Mouse (Mus musculus): Measurements from ENCODE around the gene Selenom. TPM values are rescaled to one million over a fixed set of nuclear protein-coding genes. Genes with fewer than 3 reads are reported as not detected.

Gene Selenom
- total RNA-seq, 1 experiment = 43.8 TPM

DNA sequence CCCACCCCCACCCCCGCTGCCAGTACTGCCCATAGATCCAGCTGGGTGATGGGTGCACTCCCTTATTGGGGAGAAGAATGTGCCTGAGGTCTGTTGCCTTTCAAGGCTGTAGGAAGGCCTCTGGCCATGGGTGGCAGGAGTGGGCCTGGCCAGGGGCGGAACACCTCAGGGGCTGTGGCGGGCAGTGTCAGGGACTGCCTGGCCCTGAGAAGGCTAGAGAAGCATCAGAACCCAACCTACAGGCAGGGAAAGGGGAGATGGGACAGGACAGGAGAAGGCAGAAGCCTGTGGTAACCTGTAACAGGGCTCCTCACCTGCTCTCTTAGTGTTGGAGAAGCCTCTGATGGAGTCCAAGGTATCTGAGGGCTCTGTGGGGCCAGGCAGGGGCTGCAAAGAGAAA, 16.2 kb downstream of the Selenom start:
- H3K36me3 ChIP-seq (ENCODE audit: control insufficient read depth, insufficient read depth, low read length, poor library complexity, severe bottlenecking) = peaks cover 47% of the 10 kb centered on the region
- 0 out of 4 replicates have a peak, but pooled peaks cover 2 to 3% of the 10 kb centered on the region in 2 experiments for H3K4me1 ChIP-seq (ENCODE audit: control insufficient read depth in 2 of 2, insufficient read depth in 2 of 2, low read length in 2 of 2, poor library complexity in 1 of 2)
- no peak for DNase-seq (ENCODE audit: low read depth, low spot score)
- in situ Hi-C loops (cut with MboI; ENCODE audit: low sequenced_read_pairs in 2 of 2, unreplicated experiment in 2 of 2) = no loop called here
- no peaks in the 10 kb centered on the region for H3K9me3 ChIP-seq (ENCODE audit: control insufficient read depth, insufficient read depth, low read depth, low read length)
- H3K9ac ChIP-seq (ENCODE audit: insufficient read depth, low read depth, low read length, poor library complexity, severe bottlenecking) = no peak overlapping the region
- no peak overlapping the region for H3K4me3 ChIP-seq (ENCODE audit: insufficient read depth in 1 of 2, low read depth in 1 of 2, low read length in 2 of 2, poor library complexity in 1 of 2, severe bottlenecking in 1 of 2)
- TF ChIP-seq HCFC1 (IDR thresholded peaks at IDR 0.05; ENCODE audit: borderline replicate concordance, insufficient read depth, low read length) = no peak
- no peak overlapping the region for H3K27ac ChIP-seq (ENCODE audit: insufficient read depth, low read depth, low read length, poor library complexity, severe bottlenecking)

DNA sequence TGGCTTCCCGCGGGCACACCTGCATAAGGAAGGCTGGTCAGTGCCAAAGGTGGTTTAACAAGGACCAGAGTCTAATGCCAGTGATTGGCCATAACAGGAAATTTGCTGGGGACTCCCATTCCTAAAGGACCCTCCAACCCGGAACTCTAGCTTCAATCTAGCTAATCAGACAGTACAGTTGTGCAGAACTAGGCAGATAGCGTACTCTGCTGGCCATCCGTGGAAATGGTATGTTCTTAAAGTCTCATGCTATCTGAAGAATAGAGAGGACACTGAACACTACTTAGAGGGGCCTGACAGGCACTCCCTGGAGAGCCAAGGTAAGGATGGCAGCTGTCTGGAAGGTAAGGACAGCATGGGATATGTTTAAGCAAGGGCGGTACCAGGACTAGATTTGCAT, 17.1 kb downstream of the Selenom start:
- no peak overlapping the region for H3K4me3 ChIP-seq (ENCODE audit: insufficient read depth in 1 of 2, low read depth in 1 of 2, low read length in 2 of 2, poor library complexity in 1 of 2, severe bottlenecking in 1 of 2)
- TF ChIP-seq HCFC1 (IDR thresholded peaks at IDR 0.05; ENCODE audit: borderline replicate concordance, insufficient read depth, low read length) (no peak), MAFK (IDR thresholded peaks at IDR 0.05; ENCODE audit: insufficient read depth, low read depth, low read length) (no peak), ZC3H11A (IDR thresholded peaks at IDR 0.05; ENCODE audit: borderline replicate concordance, low read depth, low read length) (no peak), CHD2 (IDR thresholded peaks at IDR 0.05; ENCODE audit: low read depth, low read length) (no peak), ZNF384 (IDR thresholded peaks at IDR 0.05; ENCODE audit: low read depth, low read length) (no peak)
- H3K9me3 ChIP-seq (ENCODE audit: control insufficient read depth, insufficient read depth, low read depth, low read length) = no peaks in the 10 kb centered on the region
- no peak for DNase-seq (ENCODE audit: low read depth, low spot score)
- no peak overlapping the region for H3K27ac ChIP-seq (ENCODE audit: insufficient read depth, low read depth, low read length, poor library complexity, severe bottlenecking)
- peaks cover 42% of the 10 kb centered on the region for H3K36me3 ChIP-seq (ENCODE audit: control insufficient read depth, insufficient read depth, low read length, poor library complexity, severe bottlenecking)
- H3K4me1 ChIP-seq (ENCODE audit: control insufficient read depth in 2 of 2, insufficient read depth in 2 of 2, low read length in 2 of 2, poor library complexity in 1 of 2) = peaks cover 2 to 7% of the 10 kb centered on the region in 2 experiments; a peak in 1 of 4 replicates
- no peak overlapping the region for H3K9ac ChIP-seq (ENCODE audit: insufficient read depth, low read depth, low read length, poor library complexity, severe bottlenecking)
- in situ Hi-C loops (cut with MboI; ENCODE audit: low sequenced_read_pairs in 2 of 2, unreplicated experiment in 2 of 2) = no loop called here

DNA sequence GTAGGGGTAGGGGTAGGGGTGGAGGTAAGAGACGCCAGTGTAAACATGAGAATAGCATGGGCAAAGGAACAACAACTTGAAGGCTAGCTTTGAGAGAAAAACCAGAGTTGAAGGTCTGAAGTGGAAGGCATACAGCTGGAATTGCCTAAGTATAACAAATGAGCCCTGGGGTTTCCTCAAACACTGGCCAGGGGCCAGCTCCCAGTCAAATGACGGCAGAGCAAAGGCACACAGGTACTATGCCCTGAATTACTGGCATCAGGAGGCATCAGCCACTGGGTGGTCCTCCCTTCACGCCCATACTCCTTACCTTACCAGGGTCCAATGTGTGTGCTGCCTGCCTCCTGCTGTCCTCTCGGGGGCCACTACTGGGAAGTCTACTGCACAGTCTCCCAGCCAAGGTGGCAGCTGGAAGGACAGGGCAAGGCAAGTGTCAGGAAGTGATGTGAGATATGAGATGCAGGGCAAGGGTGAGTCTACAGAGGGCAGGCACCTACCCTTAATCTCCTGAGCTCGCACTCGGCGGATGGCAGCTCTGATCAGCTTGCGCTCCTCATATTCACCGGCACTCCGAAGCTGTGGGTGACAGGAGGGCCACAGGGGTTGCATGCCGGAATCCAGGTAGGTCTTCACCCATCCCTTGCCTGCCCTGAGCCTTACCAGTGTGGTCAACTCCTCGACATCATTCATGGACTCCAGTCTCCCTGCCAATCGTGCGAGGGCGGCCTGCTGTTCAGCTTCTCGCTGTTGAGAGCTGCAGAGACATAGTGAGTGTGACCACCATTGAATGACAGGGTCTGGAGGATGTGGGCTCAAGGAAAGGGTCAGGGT, 17.8 kb downstream of the Selenom start:
- H3K36me3 ChIP-seq (ENCODE audit: control insufficient read depth, insufficient read depth, low read length, poor library complexity, severe bottlenecking) = peaks cover 42% of the 10 kb centered on the region
- no peak overlapping the region for H3K4me3 ChIP-seq (ENCODE audit: insufficient read depth in 1 of 2, low read depth in 1 of 2, low read length in 2 of 2, poor library complexity in 1 of 2, severe bottlenecking in 1 of 2)
- no peaks in the 10 kb centered on the region for H3K9me3 ChIP-seq (ENCODE audit: control insufficient read depth, insufficient read depth, low read depth, low read length)
- H3K4me1 ChIP-seq (ENCODE audit: control insufficient read depth in 2 of 2, insufficient read depth in 2 of 2, low read length in 2 of 2, poor library complexity in 1 of 2) = peaks cover 2 to 7% of the 10 kb centered on the region in 2 experiments; a peak in 1 of 4 replicates
- TF ChIP-seq ZNF384 (IDR thresholded peaks at IDR 0.05; ENCODE audit: low read depth, low read length) (no peak), HCFC1 (IDR thresholded peaks at IDR 0.05; ENCODE audit: borderline replicate concordance, insufficient read depth, low read length) (no peak), CHD2 (IDR thresholded peaks at IDR 0.05; ENCODE audit: low read depth, low read length) (no peak), ZC3H11A (IDR thresholded peaks at IDR 0.05; ENCODE audit: borderline replicate concordance, low read depth, low read length) (no peak), MAFK (IDR thresholded peaks at IDR 0.05; ENCODE audit: insufficient read depth, low read depth, low read length) (no peak)
- no peak for DNase-seq (ENCODE audit: low read depth, low spot score)
- H3K9ac ChIP-seq (ENCODE audit: insufficient read depth, low read depth, low read length, poor library complexity, severe bottlenecking) = no peak overlapping the region
- in situ Hi-C loops (cut with MboI; ENCODE audit: low sequenced_read_pairs in 2 of 2, unreplicated experiment in 2 of 2) = no loop called here
- H3K27ac ChIP-seq (ENCODE audit: insufficient read depth, low read depth, low read length, poor library complexity, severe bottlenecking) = no peak overlapping the region

DNA sequence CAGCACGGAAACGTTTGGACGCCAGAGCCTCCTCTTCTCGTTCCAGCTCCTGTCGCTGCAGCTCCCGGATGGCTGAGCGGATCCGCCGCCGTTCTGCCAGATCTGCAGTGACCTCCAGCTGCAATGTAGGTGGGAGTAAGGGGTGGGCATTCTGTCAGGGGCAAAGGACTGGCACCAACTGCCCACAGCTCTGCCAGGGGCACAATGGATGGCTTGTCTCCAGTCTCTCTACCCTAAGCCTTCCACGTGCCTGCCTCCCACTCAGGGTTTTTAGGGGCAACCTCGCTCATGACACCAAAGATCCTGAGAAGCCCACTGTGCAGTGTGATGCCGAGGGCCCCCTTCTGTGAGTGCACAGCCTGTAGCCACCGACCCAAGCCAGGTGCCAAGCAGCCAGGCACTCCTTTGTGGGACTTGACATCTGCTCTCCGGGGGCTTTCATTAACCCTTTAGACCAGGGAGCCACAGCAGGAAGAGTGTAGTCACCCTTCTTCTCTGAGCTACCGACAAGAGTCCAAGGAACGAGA, 19.0 kb downstream of the Selenom start:
- H3K9ac ChIP-seq (ENCODE audit: insufficient read depth, low read depth, low read length, poor library complexity, severe bottlenecking) = no peak overlapping the region
- peaks cover 2 to 13% of the 10 kb centered on the region in 2 experiments; a peak in 2 of 4 replicates for H3K4me1 ChIP-seq (ENCODE audit: control insufficient read depth in 2 of 2, insufficient read depth in 2 of 2, low read length in 2 of 2, poor library complexity in 1 of 2)
- peaks cover 39% of the 10 kb centered on the region for H3K36me3 ChIP-seq (ENCODE audit: control insufficient read depth, insufficient read depth, low read length, poor library complexity, severe bottlenecking)

More for the DNA sequence above, 19.0 kb downstream of the Selenom start:
- H3K9me3 ChIP-seq (ENCODE audit: control insufficient read depth, insufficient read depth, low read depth, low read length) = no peaks in the 10 kb centered on the region
- no peak for TF ChIP-seq HCFC1 (IDR thresholded peaks at IDR 0.05; ENCODE audit: borderline replicate concordance, insufficient read depth, low read length)
- no peak for TF ChIP-seq CHD2 (IDR thresholded peaks at IDR 0.05; ENCODE audit: low read depth, low read length)
- no peak for TF ChIP-seq MAFK (IDR thresholded peaks at IDR 0.05; ENCODE audit: insufficient read depth, low read depth, low read length)
- no peak for TF ChIP-seq ZC3H11A (IDR thresholded peaks at IDR 0.05; ENCODE audit: borderline replicate concordance, low read depth, low read length)
- TF ChIP-seq ZNF384 (IDR thresholded peaks at IDR 0.05; ENCODE audit: low read depth, low read length) = no peak
- H3K27ac ChIP-seq (ENCODE audit: insufficient read depth, low read depth, low read length, poor library complexity, severe bottlenecking) = no peak overlapping the region
- no peak overlapping the region for H3K4me3 ChIP-seq (ENCODE audit: insufficient read depth in 1 of 2, low read depth in 1 of 2, low read length in 2 of 2, poor library complexity in 1 of 2, severe bottlenecking in 1 of 2)
- no peak for DNase-seq (ENCODE audit: low read depth, low spot score)
- in situ Hi-C loops (cut with MboI; ENCODE audit: low sequenced_read_pairs in 2 of 2, unreplicated experiment in 2 of 2) = no loop called here
